Mouse (Mus musculus): ENCODE data around the gene Tmem131l.

Tmem131l gene

GRCm38 (mm10) chr3:84039646-84040475 lies at the start of gene Tmem131l:
Gene Tmem131l (minus strand): TSS chr3:84040175.
- DNase-seq (ENCODE audit: low spot score in 2 of 2): peak in 1 of 2 experiments; percentile 75

GRCm38 (mm10) chr3:84086921-84087320 lies 46.9 kb upstream of the Tmem131l start:
- no peak for DNase-seq (ENCODE audit: low spot score in 2 of 2)

- no peak for DNase-seq (ENCODE audit: low spot score in 2 of 2)
These were observed 46.4 kb upstream of the Tmem131l start for GRCm38 (mm10) chr3:84086337-84086736.

- DNase-seq (ENCODE audit: low spot score in 2 of 2): no peak
These were observed 45.5 kb upstream of the Tmem131l start for GRCm38 (mm10) chr3:84085429-84085828.

- no peak for DNase-seq (ENCODE audit: low spot score in 2 of 2)
These were observed 41.3 kb upstream of the Tmem131l start for GRCm38 (mm10) chr3:84081208-84081722.

- no peak for DNase-seq (ENCODE audit: low spot score in 2 of 2)
These were observed 40.1 kb upstream of the Tmem131l start for GRCm38 (mm10) chr3:84080074-84080473.

- DNase-seq (ENCODE audit: low spot score in 2 of 2): no peak
These were observed 37.5 kb upstream of the Tmem131l start for GRCm38 (mm10) chr3:84077505-84077904.

- DNase-seq (ENCODE audit: low spot score in 2 of 2): no peak
These were observed 36.8 kb upstream of the Tmem131l start for GRCm38 (mm10) chr3:84076543-84077332.

GRCm38 (mm10) chr3:84075516-84075915 lies 35.5 kb upstream of the Tmem131l start:
- peak in 1 of 2 experiments; percentile 23 for DNase-seq (ENCODE audit: low spot score in 2 of 2)

GRCm38 (mm10) chr3:84074777-84075176 lies 34.8 kb upstream of the Tmem131l start:
- no peak for DNase-seq (ENCODE audit: low spot score in 2 of 2)

GRCm38 (mm10) chr3:84071641-84072040 lies 31.7 kb upstream of the Tmem131l start:
- DNase-seq (ENCODE audit: low spot score in 2 of 2): peak; percentile 5 to 61

GRCm38 (mm10) chr3:84070811-84071210 lies 30.8 kb upstream of the Tmem131l start:
- DNase-seq (ENCODE audit: low spot score in 2 of 2): no peak

GRCm38 (mm10) chr3:84068831-84069709 lies 29.1 kb upstream of the Tmem131l start:
- DNase-seq (ENCODE audit: low spot score in 2 of 2): peak; percentile 36 to 69

- peak; percentile 41 to 59 for DNase-seq (ENCODE audit: low spot score in 2 of 2)
These were observed 25.9 kb upstream of the Tmem131l start for GRCm38 (mm10) chr3:84065825-84066224.

- no peak for DNase-seq (ENCODE audit: low spot score in 2 of 2)
These were observed 23.5 kb upstream of the Tmem131l start for GRCm38 (mm10) chr3:84063369-84063914.

- no peak for DNase-seq (ENCODE audit: low spot score in 2 of 2)
These were observed 21.8 kb upstream of the Tmem131l start for GRCm38 (mm10) chr3:84061523-84062453.

GRCm38 (mm10) chr3:84060946-84061345 lies 21.0 kb upstream of the Tmem131l start:
- no peak for DNase-seq (ENCODE audit: low spot score in 2 of 2)

GRCm38 (mm10) chr3:84060128-84060527 lies 20.2 kb upstream of the Tmem131l start:
- DNase-seq (ENCODE audit: low spot score in 2 of 2): no peak

GRCm38 (mm10) chr3:84059676-84060075 lies 19.7 kb upstream of the Tmem131l start:
- no peak for DNase-seq (ENCODE audit: low spot score in 2 of 2)

GRCm38 (mm10) chr3:84059261-84059660 lies 19.3 kb upstream of the Tmem131l start:
- DNase-seq (ENCODE audit: low spot score in 2 of 2): no peak
